Mouse (Mus musculus): ENCODE results near the gene Oip5. TPM values are rescaled to one million over a fixed set of nuclear protein-coding genes. Genes with fewer than 3 reads are reported as not detected.
"Not testable (repeated sequence)": the region's sequence is repeated elsewhere in the genome, so short reads cannot be mapped to it uniquely, and the experiment has no call there.

Gene Oip5
- 0.59 TPM in 1 of 2 replicates, not detected in the other for polyA plus RNA-seq (2012; ENCODE audit: insufficient read depth, insufficient read length, missing spikeins)

DNA sequence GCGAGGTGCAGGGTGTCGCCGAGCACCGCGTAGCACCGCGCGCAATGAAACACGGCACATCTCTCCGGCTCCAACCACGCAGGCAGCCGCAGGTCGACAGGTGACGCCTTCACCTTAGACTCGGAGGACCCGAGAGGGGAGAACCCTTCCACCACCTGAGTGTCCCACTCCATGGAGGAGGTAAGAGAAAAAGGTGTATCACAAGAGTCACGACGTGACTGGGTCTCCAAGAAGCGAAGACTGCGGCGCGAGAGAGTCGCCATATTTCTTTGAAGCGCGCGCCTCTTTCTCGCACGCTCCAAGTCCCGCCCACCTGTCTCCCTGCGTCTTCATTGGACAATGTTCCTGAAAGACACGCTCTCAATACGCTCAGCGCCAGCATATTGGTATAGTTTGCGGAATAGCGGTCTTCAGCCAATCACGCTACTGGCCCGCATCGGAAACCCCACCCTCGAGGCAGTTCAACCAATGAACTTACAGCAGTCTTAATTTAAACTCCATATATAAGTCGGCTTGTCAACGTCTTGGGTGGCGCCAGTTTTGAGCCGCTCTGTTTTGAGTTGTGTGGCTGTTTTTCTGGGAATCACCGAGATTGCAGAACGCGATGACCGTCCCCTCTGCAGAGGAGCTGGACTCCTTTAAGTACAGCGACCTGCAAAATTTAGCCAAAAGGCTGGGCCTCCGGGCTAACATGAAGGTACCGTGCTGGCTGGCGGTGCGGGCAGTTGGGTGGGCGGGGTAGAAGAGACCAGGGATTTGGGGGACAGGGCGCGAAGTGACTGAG, at the start of gene Oip5, which contains the start of gene Nusap1:
Gene Oip5, minus strand, starts transcription at position 271 of the 784 bp plus-strand sequence.
Gene Nusap1, plus strand, starts transcription at position 100 of the 784 bp plus-strand sequence.
- no peak within 1 kb of the TSS for H3K27ac ChIP-seq (replicated peaks; ENCODE audit: low read depth, low read length)
- H3K4me3 ChIP-seq (ENCODE audit: insufficient read depth, low read depth, low read length): peak within 1 kb of the TSS; percentile 71
- H3K4me1 ChIP-seq (ENCODE audit: control insufficient read depth, insufficient read depth, insufficient read length, low read length): no peaks in the 10 kb centered on the region

DNA sequence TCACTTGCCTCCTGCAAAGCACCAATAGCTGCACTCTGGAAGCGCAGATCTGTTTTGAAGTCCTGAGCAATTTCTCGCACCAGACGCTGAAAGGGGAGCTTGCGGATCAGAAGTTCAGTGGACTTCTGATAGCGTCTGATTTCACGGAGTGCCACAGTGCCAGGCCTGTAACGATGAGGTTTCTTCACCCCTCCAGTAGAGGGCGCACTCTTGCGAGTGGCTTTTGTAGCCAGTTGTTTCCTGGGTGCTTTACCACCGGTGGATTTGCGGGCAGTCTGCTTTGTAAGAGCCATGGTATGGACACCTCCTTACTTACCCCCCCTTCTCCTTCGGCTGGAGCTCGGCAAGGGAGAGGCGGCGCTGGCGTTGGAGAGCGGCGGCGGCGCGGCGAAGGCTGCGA, 47.5 kb upstream of the Oip5 start:
- H3K4me3 ChIP-seq (ENCODE audit: insufficient read depth, low read depth, low read length); H3K4me1 ChIP-seq (ENCODE audit: control insufficient read depth, insufficient read depth, insufficient read length, low read length); H3K27ac ChIP-seq (replicated peaks; ENCODE audit: low read depth, low read length): not testable (repeated sequence)

DNA sequence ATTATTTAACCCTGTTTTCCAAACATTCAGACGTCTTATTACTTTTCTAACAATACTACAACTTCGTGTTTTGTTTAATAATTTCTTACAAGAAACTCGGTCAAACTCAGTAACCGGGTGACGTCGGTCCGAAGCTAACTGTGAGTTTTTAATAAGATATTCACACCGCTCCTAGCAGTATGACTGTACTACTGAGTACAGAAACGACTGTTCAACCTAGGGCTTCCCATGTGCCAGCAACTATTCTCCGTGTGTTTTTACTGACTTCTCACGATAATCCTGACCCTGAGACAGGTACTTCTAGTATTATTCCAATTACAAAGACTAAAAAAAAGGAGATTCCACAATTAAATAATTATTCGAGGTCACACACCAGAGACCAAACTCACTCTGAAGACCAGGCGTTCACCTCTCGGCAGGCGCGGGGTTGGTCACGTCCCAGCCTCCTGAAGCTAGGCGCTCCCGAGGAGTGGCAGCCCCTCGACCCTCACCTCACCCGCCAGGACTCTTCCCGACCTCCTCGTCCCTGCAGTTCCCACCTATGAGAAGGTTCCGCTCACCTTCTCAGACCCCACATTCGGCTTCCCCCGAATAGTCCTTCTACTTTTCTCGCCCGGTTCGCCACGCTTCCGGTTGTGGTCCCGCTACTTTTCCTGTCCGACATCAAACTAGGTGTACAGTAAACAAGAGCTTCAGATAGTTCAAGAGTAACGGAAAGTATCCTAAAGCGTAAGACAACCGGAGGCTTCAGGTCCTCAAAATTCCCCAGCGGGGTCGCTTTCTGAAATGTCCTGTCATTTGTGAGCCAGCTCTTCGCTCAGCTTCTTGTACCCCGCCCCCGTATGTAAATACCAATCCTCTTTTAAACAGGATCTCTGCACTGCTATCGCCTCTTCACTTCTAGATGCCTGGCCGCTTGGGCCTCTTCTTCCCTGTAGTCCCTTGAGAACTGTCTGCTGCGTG, 44.2 kb upstream of the Oip5 start, which contains the start of gene Ndufaf1:
Gene Ndufaf1, minus strand, starts transcription at position 608 of the 963 bp plus-strand sequence.
- H3K4me1 ChIP-seq (ENCODE audit: control insufficient read depth, insufficient read depth, insufficient read length, low read length): peaks cover 4% of the 10 kb centered on the region; the same call in 1 of the 2 replicates
- H3K4me3 ChIP-seq (ENCODE audit: insufficient read depth, low read depth, low read length): peak within 1 kb of the TSS; percentile 83
- H3K27ac ChIP-seq (replicated peaks; ENCODE audit: low read depth, low read length): peak within 1 kb of the TSS; percentile 66; the same call in 1 of the 2 replicates

DNA sequence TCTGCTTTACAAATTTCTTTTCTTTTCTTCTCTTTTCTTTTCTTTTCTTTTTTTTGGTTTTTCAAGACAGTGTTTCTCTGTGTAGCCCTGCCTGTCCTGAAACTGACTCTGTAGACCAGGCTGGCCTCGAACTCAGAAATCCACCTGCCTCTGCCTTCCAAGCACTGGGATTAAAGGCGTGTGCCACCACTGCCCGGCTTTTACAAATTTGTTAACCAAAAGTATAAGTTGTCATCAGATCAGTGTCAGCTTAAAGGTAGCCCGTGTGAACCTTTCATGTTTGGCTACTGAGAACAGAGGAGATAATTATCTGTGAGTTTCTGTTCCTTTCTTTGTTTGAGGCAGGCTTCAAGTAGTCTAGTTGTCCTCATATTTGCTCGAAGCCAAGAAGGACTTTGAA, 26.0 kb upstream of the Oip5 start:
- H3K4me3 ChIP-seq (ENCODE audit: insufficient read depth, low read depth, low read length): no peak overlapping the region
- H3K4me1 ChIP-seq (ENCODE audit: control insufficient read depth, insufficient read depth, insufficient read length, low read length): no peaks in the 10 kb centered on the region
- H3K27ac ChIP-seq (replicated peaks; ENCODE audit: low read depth, low read length): no peak overlapping the region

DNA sequence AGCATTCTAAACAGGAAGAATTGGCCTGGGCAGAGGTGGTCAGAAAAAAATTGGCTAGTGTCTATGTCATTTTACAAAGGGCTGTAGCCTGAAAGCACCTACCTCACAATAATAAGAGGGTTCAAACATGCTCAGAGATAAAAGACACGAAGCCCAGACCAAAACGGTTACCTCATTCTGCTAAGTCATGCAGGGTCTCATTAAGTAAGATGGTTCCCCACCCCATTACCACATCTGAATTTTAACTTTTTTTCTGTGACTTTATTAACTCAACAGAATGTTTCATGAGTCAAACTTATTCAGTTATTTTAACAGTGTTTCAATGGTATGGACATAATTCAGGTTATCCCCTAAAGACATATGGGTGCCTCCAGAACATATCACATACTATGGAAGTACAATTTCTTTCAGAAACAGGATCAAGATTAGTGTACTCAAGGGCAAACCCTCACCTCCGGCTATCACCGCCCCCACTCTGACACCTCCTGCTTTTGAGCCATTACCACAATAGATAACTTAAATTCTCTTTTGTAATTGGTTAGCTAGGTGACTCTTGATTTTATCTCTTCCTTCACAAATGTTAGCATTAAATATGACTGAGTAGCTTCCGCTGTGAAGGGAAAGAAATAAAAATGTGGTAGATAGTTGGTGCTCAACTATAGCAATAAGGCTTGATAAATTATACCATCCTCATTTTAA, 23.1 kb upstream of the Oip5 start:
- no peaks in the 10 kb centered on the region for H3K4me1 ChIP-seq (ENCODE audit: control insufficient read depth, insufficient read depth, insufficient read length, low read length)
- no peak overlapping the region for H3K27ac ChIP-seq (replicated peaks; ENCODE audit: low read depth, low read length)
- no peak overlapping the region for H3K4me3 ChIP-seq (ENCODE audit: insufficient read depth, low read depth, low read length)

DNA sequence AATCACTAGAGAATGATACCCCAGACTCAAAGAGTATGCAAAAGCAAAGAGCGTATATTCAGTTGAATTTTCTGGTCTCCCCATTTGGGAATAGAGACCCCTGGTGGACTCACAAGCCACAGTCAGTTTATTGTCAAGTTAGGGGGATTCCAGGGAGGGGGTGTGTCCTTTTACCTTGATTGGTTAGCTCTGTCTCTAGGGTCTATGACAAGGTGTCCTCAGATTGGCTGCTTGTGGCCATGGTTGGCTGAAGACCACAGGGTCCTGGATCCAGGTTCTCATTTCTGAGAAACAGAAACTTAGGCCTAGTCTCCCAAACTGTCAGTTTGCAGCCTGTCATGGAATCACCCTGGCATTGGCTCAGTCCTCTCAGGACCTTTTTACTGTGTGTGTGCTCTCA, 18.5 kb upstream of the Oip5 start:
- no peaks in the 10 kb centered on the region for H3K4me1 ChIP-seq (ENCODE audit: control insufficient read depth, insufficient read depth, insufficient read length, low read length)
- H3K27ac ChIP-seq (replicated peaks; ENCODE audit: low read depth, low read length): no peak overlapping the region
- no peak overlapping the region for H3K4me3 ChIP-seq (ENCODE audit: insufficient read depth, low read depth, low read length)

DNA sequence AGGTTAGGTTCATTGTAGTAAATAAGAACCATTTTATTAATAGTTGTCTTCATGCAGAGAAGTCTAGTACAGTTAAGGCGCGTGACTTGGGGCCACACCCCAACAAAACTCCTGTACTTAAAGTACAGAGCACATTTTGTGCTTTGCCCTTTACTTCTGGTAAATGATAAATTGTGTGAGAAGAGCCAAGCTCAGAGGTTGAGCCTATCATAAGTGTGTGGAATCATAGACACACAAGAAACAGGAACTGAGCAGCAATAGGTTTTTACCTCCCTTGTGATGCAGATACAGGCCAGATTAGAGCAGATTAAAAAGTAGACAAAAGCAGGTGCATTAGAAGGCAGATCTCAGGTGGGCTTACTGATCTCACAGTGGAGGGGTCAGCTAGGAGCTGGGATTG, 3.0 kb upstream of the Oip5 start:
- Histone ChIP-seq H3K4me1 (ENCODE audit: control insufficient read depth, insufficient read depth, insufficient read length, low read length) (no peaks in the 10 kb centered on the region), H3K27ac (replicated peaks; ENCODE audit: low read depth, low read length) (no peak overlapping the region), H3K4me3 (ENCODE audit: insufficient read depth, low read depth, low read length) (no peak overlapping the region)

DNA sequence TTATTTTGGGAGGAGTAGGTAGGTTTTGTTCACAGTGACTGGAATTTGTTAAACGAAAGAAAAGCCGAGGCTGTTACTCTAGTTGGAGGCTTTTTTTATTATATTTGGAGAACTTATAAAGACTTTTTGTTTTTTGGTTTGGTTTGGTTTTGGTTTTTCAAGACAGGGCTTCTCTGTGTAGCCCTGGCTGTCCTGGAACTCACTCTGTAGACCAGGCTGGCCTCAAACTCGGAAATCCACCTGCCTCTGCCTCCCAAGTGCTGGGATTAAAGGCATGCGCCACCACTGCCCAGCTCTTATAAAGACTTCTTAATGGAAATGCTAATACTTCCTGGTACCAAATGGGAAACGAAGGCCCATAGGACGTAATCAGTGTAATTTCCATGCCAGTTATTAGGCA, 733 bp upstream of the Oip5 start:
- H3K27ac ChIP-seq (replicated peaks; ENCODE audit: low read depth, low read length); H3K4me1 ChIP-seq (ENCODE audit: control insufficient read depth, insufficient read depth, insufficient read length, low read length): not testable (repeated sequence)
- peak overlapping the region; percentile 71 for H3K4me3 ChIP-seq (ENCODE audit: insufficient read depth, low read depth, low read length)

DNA sequence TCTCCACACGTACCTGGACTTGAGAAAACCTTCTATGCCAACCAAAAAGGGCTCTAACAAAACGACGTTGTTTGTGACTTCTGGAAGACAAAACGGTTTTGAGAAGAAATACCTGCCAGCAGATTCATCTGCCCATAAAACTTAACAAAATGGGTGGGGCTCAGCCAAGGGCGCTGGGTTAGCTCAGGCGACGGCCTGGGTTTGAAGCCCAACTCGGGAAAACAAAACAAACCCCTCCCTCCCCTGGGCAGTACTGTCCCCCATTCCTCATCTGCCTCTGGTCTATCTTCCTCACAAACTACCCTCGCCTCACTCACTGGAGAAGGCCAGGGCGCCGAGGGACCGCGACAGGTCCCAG, 449 bp downstream of the Oip5 start:
- H3K4me1 ChIP-seq (ENCODE audit: control insufficient read depth, insufficient read depth, insufficient read length, low read length): no peaks in the 10 kb centered on the region
- peak overlapping the region; percentile 69 for H3K4me3 ChIP-seq (ENCODE audit: insufficient read depth, low read depth, low read length)
- H3K27ac ChIP-seq (replicated peaks; ENCODE audit: low read depth, low read length): no peak overlapping the region

DNA sequence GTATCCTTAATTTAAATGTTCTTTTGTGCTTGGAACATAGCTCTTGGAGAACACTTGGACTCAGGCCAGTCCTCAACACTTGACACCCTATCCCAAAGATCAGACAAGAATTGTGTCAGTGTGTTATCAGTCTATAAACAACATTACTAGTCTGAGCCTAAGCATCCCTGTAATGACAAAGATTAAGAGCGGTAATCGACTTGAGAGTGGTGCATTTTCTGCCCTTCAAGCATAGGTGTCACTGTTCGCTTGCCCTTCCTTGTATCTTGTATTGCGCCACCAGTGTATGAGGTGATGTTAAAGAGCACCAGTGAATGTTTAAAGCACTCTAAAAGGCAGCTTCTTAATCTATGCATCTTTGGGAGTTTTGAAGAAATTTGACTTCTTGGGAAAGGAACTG, 11.2 kb downstream of the Oip5 start:
- H3K4me3 ChIP-seq (ENCODE audit: insufficient read depth, low read depth, low read length): no peak overlapping the region
- H3K27ac ChIP-seq (replicated peaks; ENCODE audit: low read depth, low read length): no peak overlapping the region
- H3K4me1 ChIP-seq (ENCODE audit: control insufficient read depth, insufficient read depth, insufficient read length, low read length): no peaks in the 10 kb centered on the region

DNA sequence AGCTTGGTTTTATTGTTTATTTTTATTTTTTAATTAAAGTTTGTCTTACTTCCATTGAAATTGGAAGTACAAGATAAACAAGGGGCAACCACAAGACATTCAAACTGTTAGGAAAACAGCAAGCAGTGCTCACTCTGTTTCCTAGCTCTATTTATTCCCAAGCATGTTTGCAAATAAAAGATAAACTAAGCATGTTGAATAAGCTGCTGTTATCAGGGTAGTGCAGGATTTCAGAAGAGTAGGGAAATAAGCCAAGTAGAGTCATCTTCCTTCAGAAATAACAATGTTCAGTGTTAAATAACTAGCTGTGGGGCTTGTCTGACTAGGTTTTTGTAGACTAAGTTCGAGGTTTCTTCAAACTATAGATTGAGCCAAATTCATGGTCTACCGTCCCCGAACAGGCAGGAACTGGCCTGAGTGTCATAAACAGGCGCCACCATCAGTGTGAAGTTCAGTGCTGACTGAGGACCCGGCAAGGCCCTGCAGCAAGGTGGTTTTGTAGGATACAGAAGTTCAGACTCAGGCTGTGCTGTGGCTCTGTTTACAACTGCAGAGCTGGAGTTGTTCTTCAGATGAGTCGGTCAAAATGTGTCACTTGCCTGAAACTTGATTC, 12.8 kb downstream of the Oip5 start:
- Histone ChIP-seq H3K4me1 (ENCODE audit: control insufficient read depth, insufficient read depth, insufficient read length, low read length) (peaks cover 4% of the 10 kb centered on the region; the same call in 1 of the 2 replicates), H3K27ac (replicated peaks; ENCODE audit: low read depth, low read length) (no peak overlapping the region), H3K4me3 (ENCODE audit: insufficient read depth, low read depth, low read length) (no peak overlapping the region)

DNA sequence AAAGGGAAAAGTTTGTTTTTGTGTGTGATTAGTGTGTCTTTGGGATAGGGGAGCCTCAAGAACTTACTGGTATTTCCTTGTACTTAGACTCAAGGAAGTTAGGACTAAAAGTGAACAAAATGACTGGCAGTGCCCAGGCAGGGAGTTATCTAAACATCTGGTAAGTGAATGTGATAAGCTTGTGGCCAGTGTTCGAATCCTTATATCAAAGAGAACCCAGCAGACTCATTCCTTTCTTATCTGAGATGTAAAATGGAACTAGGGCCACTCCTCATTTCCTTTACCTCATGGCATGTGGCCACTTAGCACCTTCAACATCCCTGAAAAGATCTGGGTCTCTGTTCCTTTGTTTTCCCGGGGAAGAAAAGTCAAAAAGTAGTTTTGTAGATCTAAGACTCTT, 14.4 kb downstream of the Oip5 start:
- Histone ChIP-seq H3K4me1 (ENCODE audit: control insufficient read depth, insufficient read depth, insufficient read length, low read length) (peaks cover 4% of the 10 kb centered on the region; the same call in 1 of the 2 replicates), H3K27ac (replicated peaks; ENCODE audit: low read depth, low read length) (no peak overlapping the region), H3K4me3 (ENCODE audit: insufficient read depth, low read depth, low read length) (no peak overlapping the region)

DNA sequence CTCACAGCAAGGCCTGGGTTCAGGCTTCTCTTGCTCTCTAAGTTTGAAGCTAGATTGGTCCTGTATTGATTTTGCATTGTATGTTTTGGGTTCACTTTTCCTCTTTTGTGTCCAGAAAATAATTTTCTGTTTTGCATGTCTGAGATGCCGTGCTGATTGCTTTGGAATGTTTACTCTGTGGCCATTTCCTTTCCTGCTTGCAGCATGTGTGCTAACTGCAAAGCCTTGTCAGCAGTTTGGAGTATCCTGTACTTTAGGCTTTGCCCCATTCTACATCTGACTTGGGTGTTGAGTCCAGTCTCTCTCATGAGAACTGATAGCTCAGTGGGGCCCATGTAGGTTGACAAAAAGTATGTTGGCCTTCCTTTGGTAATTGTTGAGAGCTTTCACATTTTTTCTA, 15.8 kb downstream of the Oip5 start:
- Histone ChIP-seq H3K4me1 (ENCODE audit: control insufficient read depth, insufficient read depth, insufficient read length, low read length) (peaks cover 7% of the 10 kb centered on the region), H3K27ac (replicated peaks; ENCODE audit: low read depth, low read length) (no peak overlapping the region), H3K4me3 (ENCODE audit: insufficient read depth, low read depth, low read length) (no peak overlapping the region)

DNA sequence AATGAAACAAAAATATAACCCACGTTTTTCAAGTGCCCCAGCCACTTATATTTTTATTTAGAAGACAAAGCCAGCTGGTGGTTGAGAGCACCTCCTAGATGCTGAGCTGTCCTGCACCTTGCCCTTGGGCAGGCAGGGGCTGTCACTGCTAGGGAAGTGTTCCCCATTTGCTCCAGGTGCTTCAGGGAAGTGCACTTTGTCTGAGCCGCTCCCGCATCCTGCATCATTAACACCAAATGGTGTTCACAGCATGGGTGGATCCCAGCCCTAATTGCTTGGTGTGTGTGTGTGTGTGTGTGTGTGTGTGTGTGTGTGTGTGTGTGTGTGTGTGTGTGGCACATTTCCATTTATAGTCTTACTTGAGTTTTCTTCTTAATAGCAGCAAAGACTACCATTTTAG, 16.7 kb downstream of the Oip5 start:
- H3K27ac ChIP-seq (replicated peaks; ENCODE audit: low read depth, low read length); H3K4me1 ChIP-seq (ENCODE audit: control insufficient read depth, insufficient read depth, insufficient read length, low read length); H3K4me3 ChIP-seq (ENCODE audit: insufficient read depth, low read depth, low read length): not testable (repeated sequence)
